Mouse (Mus musculus) megakaryocyte, embryonic 14.5 days (primary cell): ENCODE data around the gene Ensa.

ENCODE experiments used
- FLI1 ChIP-seq: IDR thresholded peaks from 2 replicates; pipeline ENCODE4 v1.6.1; 2012; ENCODE audit warnings: low read length, inconsistent platforms, mixed read lengths
- GATA1 ChIP-seq: IDR thresholded peaks from 3 replicates; pipeline ENCODE4 v1.6.1; 2012; ENCODE audit warnings: mixed read lengths, low read length, inconsistent platforms, borderline replicate concordance

DNA sequence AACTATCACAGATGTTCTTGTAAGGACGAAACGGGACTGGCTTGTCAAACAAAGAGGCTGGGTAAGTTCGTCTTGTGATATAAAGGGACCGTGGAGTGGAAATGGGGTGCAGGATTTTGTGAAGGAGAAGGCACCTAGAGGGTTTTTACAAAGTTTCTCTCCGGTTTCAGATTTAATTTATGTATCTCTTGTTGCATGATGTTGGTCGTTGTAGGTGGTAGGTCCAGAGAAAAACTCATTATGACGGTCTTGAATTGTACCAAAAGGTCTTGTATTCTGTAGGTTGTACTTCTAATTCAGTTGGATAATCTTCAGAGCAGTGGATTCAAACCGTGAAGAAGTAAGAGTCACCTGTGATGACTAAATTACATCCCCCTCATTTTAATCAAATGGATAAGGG lies 35.2 kb downstream of the Ensa start:
- TF ChIP-seq GATA1 (no peak), FLI1 (no peak)
